Mouse (Mus musculus): ENCODE data around the gene D430042O09Rik. TPM values are rescaled to one million over a fixed set of nuclear protein-coding genes. Genes with fewer than 3 reads are reported as not detected.

D430042O09Rik gene
- polyA plus RNA-seq, 1 experiment from 2014 or later = 6.4 TPM

- no peak overlapping the region for H3K4me3 ChIP-seq (ENCODE audit: low read depth, low read length)
- H3K9ac ChIP-seq (ENCODE audit: low read depth, low read length) = no peak overlapping the region
These were observed 56.7 kb downstream of the D430042O09Rik start for GRCm38 (mm10) chr7:125764373-125764772.

GRCm38 (mm10) chr7:125766976-125767831, 59.5 kb downstream of the D430042O09Rik start:
- Histone ChIP-seq H3K4me3 (ENCODE audit: low read depth, low read length) (no peak overlapping the region), H3K9ac (ENCODE audit: low read depth, low read length) (no peak overlapping the region), H3K27me3 (ENCODE audit: control insufficient read depth, insufficient read depth, low read depth, low read length) (no peaks in the 10 kb centered on the region), H3K36me3 (ENCODE audit: control insufficient read depth, insufficient read depth, low read length) (peaks cover 3% of the 10 kb centered on the region; the same call in 1 of the 2 replicates), H3K9me3 (replicated peaks; ENCODE audit: control insufficient read depth, low read length, poor library complexity, severe bottlenecking) (no peaks in the 10 kb centered on the region), H3K4me2 (ENCODE audit: low read length) (no peak overlapping the region), H3K4me1 (ENCODE audit: control insufficient read depth, insufficient read depth, low read length) (no peaks in the 10 kb centered on the region), H3K27ac (ENCODE audit: low read length) (no peak overlapping the region)
- ATAC-seq = peak; percentile 58
- 70% methylated on average over 9 of the region's 9 CpGs for whole genome bisulfite sequencing

More at GRCm38 (mm10) chr7:125764373-125764772, 56.7 kb downstream of the D430042O09Rik start:
- no peaks in the 10 kb centered on the region for H3K4me1 ChIP-seq (ENCODE audit: control insufficient read depth, insufficient read depth, low read length)
- H3K9me3 ChIP-seq (replicated peaks; ENCODE audit: control insufficient read depth, low read length, poor library complexity, severe bottlenecking) = no peaks in the 10 kb centered on the region
- 95% methylated on average over 3 of the region's 3 CpGs for WGBS
- no peaks in the 10 kb centered on the region; the same call in none of the 2 replicates for H3K36me3 ChIP-seq (ENCODE audit: control insufficient read depth, insufficient read depth, low read length)
- no peak for ATAC-seq
- no peak overlapping the region for H3K27ac ChIP-seq (ENCODE audit: low read length)
- H3K27me3 ChIP-seq (ENCODE audit: control insufficient read depth, insufficient read depth, low read depth, low read length) = no peaks in the 10 kb centered on the region
- no peak overlapping the region for H3K4me2 ChIP-seq (ENCODE audit: low read length)

- no peak overlapping the region for H3K4me2 ChIP-seq (ENCODE audit: low read length)
- ATAC-seq = no peak
- 0 out of 2 replicates have a peak overlapping the region, but pooled peaks have one; percentile 4 for H3K9ac ChIP-seq (ENCODE audit: low read depth, low read length)
- H3K27ac ChIP-seq (ENCODE audit: low read length) = peak overlapping the region; percentile 58
- 0 out of 2 replicates have a peak, but pooled peaks cover 2% of the 10 kb centered on the region for H3K4me1 ChIP-seq (ENCODE audit: control insufficient read depth, insufficient read depth, low read length)
- H3K9me3 ChIP-seq (replicated peaks; ENCODE audit: control insufficient read depth, low read length, poor library complexity, severe bottlenecking) = no peaks in the 10 kb centered on the region
- H3K36me3 ChIP-seq (ENCODE audit: control insufficient read depth, insufficient read depth, low read length) = peaks cover 6% of the 10 kb centered on the region; the same call in 1 of the 2 replicates
- WGBS = 72% methylated on average over 13 of the region's 13 CpGs
- no peak overlapping the region for H3K4me3 ChIP-seq (ENCODE audit: low read depth, low read length)
- H3K27me3 ChIP-seq (ENCODE audit: control insufficient read depth, insufficient read depth, low read depth, low read length) = no peaks in the 10 kb centered on the region
These were observed 65.4 kb downstream of the D430042O09Rik start for GRCm38 (mm10) chr7:125772961-125773571.

GRCm38 (mm10) chr7:125783206-125783605, 75.5 kb downstream of the D430042O09Rik start:
- Histone ChIP-seq H3K27ac (ENCODE audit: low read length) (no peak overlapping the region), H3K4me1 (ENCODE audit: control insufficient read depth, insufficient read depth, low read length) (no peaks in the 10 kb centered on the region), H3K4me2 (ENCODE audit: low read length) (no peak overlapping the region), H3K9me3 (replicated peaks; ENCODE audit: control insufficient read depth, low read length, poor library complexity, severe bottlenecking) (no peaks in the 10 kb centered on the region), H3K4me3 (ENCODE audit: low read depth, low read length) (no peak overlapping the region), H3K9ac (ENCODE audit: low read depth, low read length) (no peak overlapping the region), H3K36me3 (ENCODE audit: control insufficient read depth, insufficient read depth, low read length) (no peaks in the 10 kb centered on the region), H3K27me3 (ENCODE audit: control insufficient read depth, insufficient read depth, low read depth, low read length) (no peaks in the 10 kb centered on the region)
- no peak for ATAC-seq
- WGBS = 81% methylated on average over 1 of the region's 1 CpGs

GRCm38 (mm10) chr7:125786105-125786504, 78.4 kb downstream of the D430042O09Rik start:
- WGBS = 84% methylated on average over 5 of the region's 5 CpGs
- Histone ChIP-seq H3K36me3 (ENCODE audit: control insufficient read depth, insufficient read depth, low read length) (no peaks in the 10 kb centered on the region), H3K4me1 (ENCODE audit: control insufficient read depth, insufficient read depth, low read length) (no peaks in the 10 kb centered on the region), H3K4me3 (ENCODE audit: low read depth, low read length) (no peak overlapping the region), H3K9ac (ENCODE audit: low read depth, low read length) (no peak overlapping the region), H3K4me2 (ENCODE audit: low read length) (no peak overlapping the region), H3K27ac (ENCODE audit: low read length) (no peak overlapping the region), H3K27me3 (ENCODE audit: control insufficient read depth, insufficient read depth, low read depth, low read length) (no peaks in the 10 kb centered on the region), H3K9me3 (replicated peaks; ENCODE audit: control insufficient read depth, low read length, poor library complexity, severe bottlenecking) (no peaks in the 10 kb centered on the region)
- ATAC-seq = no peak

GRCm38 (mm10) chr7:125787046-125787445, 79.4 kb downstream of the D430042O09Rik start:
- no peaks in the 10 kb centered on the region for H3K27me3 ChIP-seq (ENCODE audit: control insufficient read depth, insufficient read depth, low read depth, low read length)
- H3K27ac ChIP-seq (ENCODE audit: low read length) = no peak overlapping the region
- H3K9ac ChIP-seq (ENCODE audit: low read depth, low read length) = no peak overlapping the region
- WGBS = 85% methylated on average over 7 of the region's 7 CpGs
- H3K36me3 ChIP-seq (ENCODE audit: control insufficient read depth, insufficient read depth, low read length) = no peaks in the 10 kb centered on the region
- no peak overlapping the region for H3K4me3 ChIP-seq (ENCODE audit: low read depth, low read length)
- no peak for ATAC-seq
- no peaks in the 10 kb centered on the region for H3K4me1 ChIP-seq (ENCODE audit: control insufficient read depth, insufficient read depth, low read length)
- H3K4me2 ChIP-seq (ENCODE audit: low read length) = no peak overlapping the region
- no peaks in the 10 kb centered on the region for H3K9me3 ChIP-seq (replicated peaks; ENCODE audit: control insufficient read depth, low read length, poor library complexity, severe bottlenecking)

- H3K4me3 ChIP-seq (ENCODE audit: low read depth, low read length) = no peak overlapping the region
- 71% methylated on average over 8 of the region's 8 CpGs for WGBS
- H3K9ac ChIP-seq (ENCODE audit: low read depth, low read length) = no peak overlapping the region
- no peaks in the 10 kb centered on the region for H3K36me3 ChIP-seq (ENCODE audit: control insufficient read depth, insufficient read depth, low read length)
- no peak overlapping the region for H3K4me2 ChIP-seq (ENCODE audit: low read length)
- no peaks in the 10 kb centered on the region for H3K27me3 ChIP-seq (ENCODE audit: control insufficient read depth, insufficient read depth, low read depth, low read length)
- no peaks in the 10 kb centered on the region for H3K9me3 ChIP-seq (replicated peaks; ENCODE audit: control insufficient read depth, low read length, poor library complexity, severe bottlenecking)
- H3K4me1 ChIP-seq (ENCODE audit: control insufficient read depth, insufficient read depth, low read length) = no peaks in the 10 kb centered on the region
- no peak for ATAC-seq
- H3K27ac ChIP-seq (ENCODE audit: low read length) = no peak overlapping the region
These were observed 82.4 kb downstream of the D430042O09Rik start for GRCm38 (mm10) chr7:125790039-125790438.

- Histone ChIP-seq H3K4me3 (ENCODE audit: low read depth, low read length) (no peak overlapping the region), H3K36me3 (ENCODE audit: control insufficient read depth, insufficient read depth, low read length) (no peaks in the 10 kb centered on the region), H3K4me2 (ENCODE audit: low read length) (no peak overlapping the region), H3K27ac (ENCODE audit: low read length) (no peak overlapping the region), H3K4me1 (ENCODE audit: control insufficient read depth, insufficient read depth, low read length) (no peaks in the 10 kb centered on the region), H3K27me3 (ENCODE audit: control insufficient read depth, insufficient read depth, low read depth, low read length) (no peaks in the 10 kb centered on the region), H3K9me3 (replicated peaks; ENCODE audit: control insufficient read depth, low read length, poor library complexity, severe bottlenecking) (no peaks in the 10 kb centered on the region), H3K9ac (ENCODE audit: low read depth, low read length) (no peak overlapping the region)
- ATAC-seq = no peak
- 77% methylated on average over 1 of the region's 1 CpGs for WGBS
These were observed 98.9 kb downstream of the D430042O09Rik start for GRCm38 (mm10) chr7:125806571-125806970.

- no peak overlapping the region for H3K9ac ChIP-seq (ENCODE audit: low read depth, low read length)
- H3K36me3 ChIP-seq (ENCODE audit: control insufficient read depth, insufficient read depth, low read length) = peaks cover 2% of the 10 kb centered on the region; the same call in 1 of the 2 replicates
- no peak overlapping the region for H3K4me2 ChIP-seq (ENCODE audit: low read length)
- no peaks in the 10 kb centered on the region for H3K27me3 ChIP-seq (ENCODE audit: control insufficient read depth, insufficient read depth, low read depth, low read length)
- H3K4me1 ChIP-seq (ENCODE audit: control insufficient read depth, insufficient read depth, low read length) = no peaks in the 10 kb centered on the region
- no peak for ATAC-seq
- H3K27ac ChIP-seq (ENCODE audit: low read length) = no peak overlapping the region
- H3K4me3 ChIP-seq (ENCODE audit: low read depth, low read length) = no peak overlapping the region
- H3K9me3 ChIP-seq (replicated peaks; ENCODE audit: control insufficient read depth, low read length, poor library complexity, severe bottlenecking) = no peaks in the 10 kb centered on the region
- WGBS = 88% methylated on average over 3 of the region's 3 CpGs
These were observed 100.5 kb downstream of the D430042O09Rik start for GRCm38 (mm10) chr7:125808210-125808609.

Measured in midbrain, embryonic 16.5 days (tissue).